Mouse (Mus musculus) B cell, adult 67 days (primary cell): ENCODE measurements around the gene Dock8. TPM values are rescaled to one million over a fixed set of nuclear protein-coding genes. Genes with fewer than 3 reads are reported as not detected.

Experiments used
- total RNA-seq, 2 experiments: library from RNA; stranded (reverse); gene quantifications; 4 replicates each; pipeline ENCODE4 v1.2.4; 2023

Gene Dock8
- total RNA-seq, result 100 to 1,000 TPM; 252 to 278 TPM

DNA sequence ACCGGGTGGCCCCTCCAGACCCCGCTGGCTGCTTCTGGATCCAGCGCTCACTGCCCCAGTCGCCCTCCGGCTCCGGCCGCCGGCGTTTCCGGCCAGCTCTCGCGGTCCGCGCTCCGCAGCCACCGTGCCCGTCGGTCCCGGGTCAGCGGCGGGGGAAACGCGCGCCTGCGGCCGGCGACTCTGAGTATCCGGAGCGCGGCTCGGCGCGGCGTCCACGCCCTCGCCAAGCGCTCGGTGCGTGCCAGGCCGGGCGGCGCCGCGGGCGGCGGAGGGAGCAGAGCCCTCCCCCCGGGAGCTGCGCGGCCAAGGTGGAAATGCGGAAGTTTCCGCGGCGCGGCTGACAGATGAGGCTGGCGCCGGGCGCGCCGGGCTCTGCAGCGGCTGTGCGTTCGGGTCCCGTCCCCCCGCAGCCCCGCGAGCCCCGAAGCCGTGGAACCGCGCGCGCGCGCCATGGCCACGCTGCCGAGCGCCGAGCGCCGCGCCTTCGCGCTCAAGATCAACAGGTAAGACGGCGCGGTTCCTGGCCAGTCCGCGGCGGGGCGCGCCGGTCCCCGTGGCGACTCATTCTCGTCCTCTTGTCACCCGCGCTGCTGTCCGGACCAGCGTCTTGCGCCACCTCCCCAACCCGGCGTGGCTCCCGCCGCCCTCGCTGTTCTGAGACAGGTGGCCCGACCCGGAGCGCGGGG is at the start of gene Dock8:
Dock8 (plus strand) TSS at position 334 of the 686 bp plus-strand sequence.

DNA sequence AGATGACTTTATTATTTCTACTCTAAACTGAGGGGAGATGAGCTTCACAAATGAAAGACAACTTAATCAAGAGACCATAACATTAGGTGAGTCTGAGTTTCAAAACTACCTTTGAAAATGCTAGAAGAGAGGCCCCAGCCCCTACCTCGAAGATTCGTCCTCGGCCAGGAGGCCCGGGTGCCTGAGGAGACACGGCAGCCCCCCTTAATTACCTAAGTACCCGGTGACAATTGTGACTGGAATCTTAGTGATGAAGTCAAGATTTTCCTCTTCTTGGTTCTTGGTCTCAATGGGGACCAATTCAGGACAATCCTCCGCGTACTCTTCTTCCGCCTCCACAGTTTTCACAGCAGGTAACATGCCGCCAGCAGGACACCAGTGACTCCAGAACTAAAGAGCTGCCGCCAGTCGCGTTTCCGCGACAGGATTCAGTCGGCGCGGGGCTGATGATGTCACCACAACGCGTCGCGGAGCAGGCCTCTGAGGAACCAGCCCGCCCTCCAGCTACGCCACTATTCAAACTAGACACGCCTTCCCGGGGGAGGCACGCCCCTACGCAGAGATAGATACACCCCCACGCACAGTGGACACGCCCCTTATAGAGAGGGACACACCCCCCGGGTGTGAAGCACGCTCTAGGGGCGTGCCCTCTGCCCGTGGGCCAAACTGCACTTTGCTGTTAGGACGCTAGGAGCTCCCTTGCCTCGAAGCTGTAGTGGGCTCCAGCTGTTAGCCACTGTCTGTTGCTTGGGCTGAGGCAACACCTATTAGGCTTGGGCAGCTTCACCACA is 38.0 kb upstream of the Dock8 start, which contains the start of gene Cbwd1:
Cbwd1 (minus strand) TSS at position 439 of the 791 bp plus-strand sequence.

DNA sequence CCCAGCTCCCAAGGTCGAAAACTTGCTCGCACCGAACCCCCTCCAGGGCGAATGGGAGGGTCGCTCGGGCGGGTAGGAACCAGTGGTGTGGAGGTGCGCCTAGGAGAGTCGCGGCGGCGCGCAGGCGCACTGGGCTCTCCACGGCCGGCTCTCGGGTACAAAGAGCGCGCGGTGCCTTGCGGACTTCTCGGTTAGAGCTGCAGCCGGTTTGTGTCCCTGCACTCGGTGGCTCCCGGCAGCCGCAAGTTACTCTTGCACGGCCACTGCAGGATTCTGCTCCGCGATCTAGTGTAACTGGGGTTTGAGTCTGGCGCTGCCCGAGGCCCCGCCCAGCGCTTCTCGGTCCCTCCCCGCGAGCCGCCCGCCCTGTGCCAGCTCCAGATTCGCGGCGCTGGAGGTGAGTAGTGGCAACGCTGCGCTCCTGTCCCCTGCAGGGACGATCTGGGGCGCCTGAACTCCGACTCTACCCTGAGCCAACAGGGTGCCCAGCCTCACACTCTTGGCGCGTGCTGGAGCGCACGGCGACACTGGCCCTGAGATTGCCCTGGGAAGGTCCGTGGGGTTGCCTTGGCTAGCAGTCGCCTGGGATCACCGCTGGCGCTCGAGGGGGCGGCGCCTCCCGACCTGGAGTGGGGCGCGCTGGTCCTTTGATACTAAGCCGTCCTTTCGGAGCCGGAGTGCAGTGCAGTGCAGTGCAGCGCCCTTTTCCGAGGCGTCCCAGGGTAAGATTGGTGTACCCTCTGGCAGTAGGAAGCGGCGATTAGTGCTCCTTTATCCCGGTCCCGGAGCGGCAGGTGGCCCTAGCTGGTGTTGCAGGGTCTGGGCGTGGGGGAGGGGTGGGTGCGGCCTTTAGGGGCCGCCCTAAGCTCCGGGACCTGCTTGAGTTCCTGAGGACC is 237.5 kb downstream of the Dock8 start, which contains the start of gene Kank1:
Kank1 (plus strand) TSS at position 380 of the 896 bp plus-strand sequence.

Other genes with a start within 250 kb of the Dock8 start
- not detected for gene Pgm5, start 137.7 kb upstream of the Dock8 start, total RNA-seq
- gene Gm10053, start 123.8 kb upstream of the Dock8 start, total RNA-seq, result 10 to 100 TPM; 31.7 to 34.7 TPM
- gene Foxd4, start 98.3 kb upstream of the Dock8 start, total RNA-seq, result not detected
- gene Cbwd1, start 37.9 kb upstream of the Dock8 start, total RNA-seq, result 10 to 100 TPM; 11.7 to 11.8 TPM
- not detected for gene Kank1, start 237.4 kb downstream of the Dock8 start, total RNA-seq